Mouse (Mus musculus): ENCODE measurements around the gene Myt1l. TPM values are rescaled to one million over a fixed set of nuclear protein-coding genes. Genes with fewer than 3 reads are reported as not detected.

The Myt1l gene
- total RNA-seq (2014; rRNA removed; ENCODE audit: low replicate concordance) (0.34 TPM in 1 of 2 replicates, not detected in the other), polyA plus RNA-seq (2015; fragmentation: Nextera tagmentation; extraction: Ambion mirVana) (0.05 TPM in 1 of 2 replicates, not detected in the other)

- Histone ChIP-seq H3K9ac (replicated peaks; ENCODE audit: low read depth, low read length) (no peak within 1 kb of the TSS; the same call in 1 of the 2 replicates), H3K36me3 (replicated peaks; ENCODE audit: control insufficient read depth, insufficient read depth, low read length) (no peaks in the 10 kb centered on the region), H3K9me3 (replicated peaks; ENCODE audit: control insufficient read depth, low read length) (no peaks in the 10 kb centered on the region), H3K4me3 (ENCODE audit: low read depth, low read length) (peak within 1 kb of the TSS; percentile 32), H3K4me2 (ENCODE audit: low read depth, low read length) (peak within 1 kb of the TSS; percentile 55), H3K27ac (ENCODE audit: low read depth) (no peak within 1 kb of the TSS), H3K27me3 (ENCODE audit: control insufficient read depth, insufficient read depth, low read length) (peaks cover 24% of the 10 kb centered on the region), H3K4me1 (ENCODE audit: control insufficient read depth, insufficient read depth) (peaks cover 8% of the 10 kb centered on the region; the same call in 1 of the 2 replicates)
- ATAC-seq (ENCODE audit: insufficient read depth, low read depth): no peak
- TF ChIP-seq CTCF (IDR thresholded peaks at IDR 0.05; ENCODE audit: low read depth): no peak
- no peak for TF ChIP-seq EP300 (IDR thresholded peaks at IDR 0.05; ENCODE audit: low read depth)
- DNase-seq (ENCODE audit: low spot score): no peak
- 36% methylated on average over 13 of the region's 13 CpGs for WGBS
Measured at GRCm38 (mm10) chr12:29528031-29528771, at the start of gene Myt1l. TSS of gene Myt1l (plus strand) at chr12:29528384.

- Histone ChIP-seq H3K4me2 (ENCODE audit: low read depth, low read length) (no peak overlapping the region), H3K27ac (ENCODE audit: low read depth) (no peak overlapping the region), H3K36me3 (replicated peaks; ENCODE audit: control insufficient read depth, insufficient read depth, low read length) (no peaks in the 10 kb centered on the region), H3K27me3 (ENCODE audit: control insufficient read depth, insufficient read depth, low read length) (no peaks in the 10 kb centered on the region), H3K4me3 (ENCODE audit: low read depth, low read length) (no peak overlapping the region), H3K4me1 (ENCODE audit: control insufficient read depth, insufficient read depth) (no peaks in the 10 kb centered on the region), H3K9me3 (replicated peaks; ENCODE audit: control insufficient read depth, low read length) (no peaks in the 10 kb centered on the region), H3K9ac (replicated peaks; ENCODE audit: low read depth, low read length) (no peak overlapping the region)
- DNase-seq (ENCODE audit: low spot score) (no peak), ATAC-seq (ENCODE audit: insufficient read depth, low read depth) (no peak)
- TF ChIP-seq CTCF (IDR thresholded peaks at IDR 0.05; ENCODE audit: low read depth): no peak
- WGBS: 55% methylated on average over 10 of the region's 10 CpGs
Measured at GRCm38 (mm10) chr12:29486424-29487035, 41.7 kb upstream of the Myt1l start.

- H3K36me3 ChIP-seq (replicated peaks; ENCODE audit: control insufficient read depth, insufficient read depth, low read length): no peaks in the 10 kb centered on the region
- TF ChIP-seq CTCF (IDR thresholded peaks at IDR 0.05; ENCODE audit: low read depth) (no peak), EP300 (IDR thresholded peaks at IDR 0.05; ENCODE audit: low read depth) (no peak)
- 15% methylated on average over 6 of the region's 6 CpGs for WGBS
- no peaks in the 10 kb centered on the region for H3K9me3 ChIP-seq (replicated peaks; ENCODE audit: control insufficient read depth, low read length)
- H3K4me1 ChIP-seq (ENCODE audit: control insufficient read depth, insufficient read depth): peaks cover 8% of the 10 kb centered on the region; the same call in 1 of the 2 replicates
- ATAC-seq (ENCODE audit: insufficient read depth, low read depth): no peak
- H3K4me3 ChIP-seq (ENCODE audit: low read depth, low read length): no peak overlapping the region
- H3K27me3 ChIP-seq (ENCODE audit: control insufficient read depth, insufficient read depth, low read length): peaks cover 16% of the 10 kb centered on the region
- no peak overlapping the region for H3K4me2 ChIP-seq (ENCODE audit: low read depth, low read length)
- no peak overlapping the region for H3K27ac ChIP-seq (ENCODE audit: low read depth)
- H3K9ac ChIP-seq (replicated peaks; ENCODE audit: low read depth, low read length): no peak overlapping the region
- no peak for DNase-seq (ENCODE audit: low spot score)
Measured at GRCm38 (mm10) chr12:29526236-29526644, 1.9 kb upstream of the Myt1l start.

- TF ChIP-seq EP300 (IDR thresholded peaks at IDR 0.05; ENCODE audit: low read depth): no peak
- TF ChIP-seq CTCF (IDR thresholded peaks at IDR 0.05; ENCODE audit: low read depth): no peak
- peak overlapping the region; percentile 32 for H3K4me3 ChIP-seq (ENCODE audit: low read depth, low read length)
- H3K36me3 ChIP-seq (replicated peaks; ENCODE audit: control insufficient read depth, insufficient read depth, low read length): no peaks in the 10 kb centered on the region
- H3K27ac ChIP-seq (ENCODE audit: low read depth): no peak overlapping the region
- no peak for DNase-seq (ENCODE audit: low spot score)
- H3K27me3 ChIP-seq (ENCODE audit: control insufficient read depth, insufficient read depth, low read length): peaks cover 16% of the 10 kb centered on the region
- H3K9me3 ChIP-seq (replicated peaks; ENCODE audit: control insufficient read depth, low read length): no peaks in the 10 kb centered on the region
- peak overlapping the region; percentile 55 for H3K4me2 ChIP-seq (ENCODE audit: low read depth, low read length)
- H3K4me1 ChIP-seq (ENCODE audit: control insufficient read depth, insufficient read depth): peaks cover 8% of the 10 kb centered on the region; the same call in 1 of the 2 replicates
- ATAC-seq (ENCODE audit: insufficient read depth, low read depth): no peak
- H3K9ac ChIP-seq (replicated peaks; ENCODE audit: low read depth, low read length): no peak overlapping the region; the same call in 1 of the 2 replicates
- WGBS: 2% methylated on average over 27 of the region's 27 CpGs
Measured at GRCm38 (mm10) chr12:29527048-29527761, 979 bp upstream of the Myt1l start.

GRCm38 (mm10) chr12:29530241-29530725 is 2.1 kb downstream of the Myt1l start:
- TF ChIP-seq EP300 (IDR thresholded peaks at IDR 0.05; ENCODE audit: low read depth) (no peak), CTCF (IDR thresholded peaks at IDR 0.05; ENCODE audit: low read depth) (no peak)
- Histone ChIP-seq H3K9me3 (replicated peaks; ENCODE audit: control insufficient read depth, low read length) (no peaks in the 10 kb centered on the region), H3K4me3 (ENCODE audit: low read depth, low read length) (no peak overlapping the region), H3K36me3 (replicated peaks; ENCODE audit: control insufficient read depth, insufficient read depth, low read length) (no peaks in the 10 kb centered on the region), H3K4me1 (ENCODE audit: control insufficient read depth, insufficient read depth) (peaks cover 8% of the 10 kb centered on the region; the same call in 1 of the 2 replicates), H3K27me3 (ENCODE audit: control insufficient read depth, insufficient read depth, low read length) (peaks cover 45% of the 10 kb centered on the region), H3K27ac (ENCODE audit: low read depth) (no peak overlapping the region), H3K4me2 (ENCODE audit: low read depth, low read length) (no peak overlapping the region), H3K9ac (replicated peaks; ENCODE audit: low read depth, low read length) (no peak overlapping the region)
- peak; percentile 16 for DNase-seq (ENCODE audit: low spot score)
- ATAC-seq (ENCODE audit: insufficient read depth, low read depth): no peak
- 11% methylated on average over 6 of the region's 6 CpGs for WGBS

All from heart, postnatal 0 days (tissue).